Mouse (Mus musculus) lung, postnatal 4 days (tissue): ENCODE data around the gene Stim1.
A peak's percentile ranks its signal among the peaks of the same experiment; 100 is the strongest.

Experiments used
- DNase-seq, 2 experiments: peaks; one replicate each; pipeline ENCODE4 v3.0.0; 2021

Stim1 gene

DNA sequence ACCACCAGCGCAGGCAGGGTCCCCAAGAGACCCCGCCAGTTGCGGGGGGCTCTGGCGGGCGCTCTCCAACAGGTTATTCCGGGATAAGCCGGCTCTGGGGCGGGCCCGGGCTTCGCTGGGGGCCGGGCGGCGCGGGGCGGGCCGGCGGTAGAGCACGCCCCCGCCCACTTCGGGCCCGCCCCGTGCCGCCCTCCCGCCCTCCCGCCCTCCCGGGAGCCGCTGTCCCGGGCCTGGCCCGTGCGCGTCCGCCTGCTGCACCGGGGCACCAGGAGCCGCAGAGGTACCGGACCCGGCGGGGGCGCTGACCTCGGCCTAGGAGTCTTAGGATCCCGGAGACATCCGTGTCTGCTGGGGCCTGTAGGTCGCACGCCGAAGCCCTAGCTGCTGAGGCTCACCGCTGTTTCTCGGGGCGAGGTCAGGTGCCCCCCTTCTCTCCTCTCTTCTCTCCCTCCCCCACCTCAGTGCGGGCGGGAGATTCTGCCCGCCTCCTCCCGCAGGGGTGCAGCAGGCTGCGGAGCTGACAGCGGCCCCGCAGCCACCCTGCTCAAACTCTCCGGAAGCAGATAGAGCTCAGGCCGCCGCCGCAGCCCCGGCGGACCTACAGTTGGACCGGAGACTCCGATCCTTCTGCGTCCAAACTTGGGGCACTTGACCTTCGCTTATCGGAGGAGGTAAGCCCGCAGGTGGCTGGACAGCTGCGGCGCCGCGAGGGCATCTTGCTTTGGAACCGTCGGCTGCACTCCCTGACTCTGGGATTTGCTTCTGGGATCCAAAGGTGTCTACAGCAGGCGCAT lies at the start of gene Stim1:
TSS of gene Stim1 (plus strand) at position 206 of the 794 bp plus-strand sequence.
- DNase-seq: peak in 1 of 2 experiments; percentile 85

DNA sequence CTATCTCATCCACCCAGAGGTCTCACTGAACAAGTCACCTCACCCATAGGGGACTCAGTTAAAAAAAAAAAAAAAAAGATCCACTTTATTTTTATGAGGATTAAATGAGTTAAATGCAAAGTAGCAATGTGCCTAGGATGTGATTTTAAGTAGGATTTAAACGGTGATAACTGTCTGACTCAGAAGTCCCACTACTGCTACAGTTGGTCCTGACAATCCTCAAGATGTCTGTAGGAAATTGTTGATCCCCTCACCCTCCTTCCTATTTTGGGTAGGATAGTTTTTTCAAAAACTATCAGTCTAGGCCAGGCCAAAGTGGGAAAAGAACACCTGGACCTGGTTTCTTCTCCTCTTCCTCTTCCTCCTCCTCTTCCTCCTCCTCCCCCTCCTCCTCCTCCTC lies 45.7 kb upstream of the Stim1 start:
- DNase-seq: no peak

DNA sequence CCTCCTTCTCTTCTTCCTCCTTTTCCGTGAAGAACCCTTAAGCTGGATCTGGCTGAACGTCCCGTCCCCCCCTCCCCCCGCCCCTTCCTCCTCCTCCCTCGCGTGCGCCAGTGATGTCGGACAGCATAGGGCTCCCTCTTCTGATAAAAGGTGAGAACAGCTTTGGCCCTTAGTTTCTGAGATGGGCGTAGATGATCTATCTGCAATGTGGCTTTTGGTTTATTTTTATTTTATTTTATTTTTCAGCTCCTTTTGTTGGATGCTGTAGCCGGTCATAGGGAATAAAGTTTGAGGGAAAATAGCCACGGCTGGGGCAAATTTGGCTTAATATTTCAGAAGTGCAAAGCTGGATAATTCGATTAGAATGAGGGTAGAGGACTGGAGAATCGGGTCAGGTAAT lies 45.3 kb upstream of the Stim1 start:
- DNase-seq: peak; percentile 47 to 60

GRCm38 (mm10) chr7:102222830-102223556 lies 44.6 kb upstream of the Stim1 start:
- peak; percentile 82 to 83 for DNase-seq

- peak in 1 of 2 experiments; percentile 47 for DNase-seq
These were observed 43.5 kb upstream of the Stim1 start for GRCm38 (mm10) chr7:102223883-102224738.

GRCm38 (mm10) chr7:102226051-102226450 lies 41.6 kb upstream of the Stim1 start:
- no peak for DNase-seq

GRCm38 (mm10) chr7:102228049-102228670 lies 39.4 kb upstream of the Stim1 start:
- DNase-seq: no peak

- DNase-seq: peak in 1 of 2 experiments; percentile 56
These were observed 37.8 kb upstream of the Stim1 start for GRCm38 (mm10) chr7:102229814-102230213.

GRCm38 (mm10) chr7:102233059-102233458 lies 34.5 kb upstream of the Stim1 start:
- no peak for DNase-seq

DNA sequence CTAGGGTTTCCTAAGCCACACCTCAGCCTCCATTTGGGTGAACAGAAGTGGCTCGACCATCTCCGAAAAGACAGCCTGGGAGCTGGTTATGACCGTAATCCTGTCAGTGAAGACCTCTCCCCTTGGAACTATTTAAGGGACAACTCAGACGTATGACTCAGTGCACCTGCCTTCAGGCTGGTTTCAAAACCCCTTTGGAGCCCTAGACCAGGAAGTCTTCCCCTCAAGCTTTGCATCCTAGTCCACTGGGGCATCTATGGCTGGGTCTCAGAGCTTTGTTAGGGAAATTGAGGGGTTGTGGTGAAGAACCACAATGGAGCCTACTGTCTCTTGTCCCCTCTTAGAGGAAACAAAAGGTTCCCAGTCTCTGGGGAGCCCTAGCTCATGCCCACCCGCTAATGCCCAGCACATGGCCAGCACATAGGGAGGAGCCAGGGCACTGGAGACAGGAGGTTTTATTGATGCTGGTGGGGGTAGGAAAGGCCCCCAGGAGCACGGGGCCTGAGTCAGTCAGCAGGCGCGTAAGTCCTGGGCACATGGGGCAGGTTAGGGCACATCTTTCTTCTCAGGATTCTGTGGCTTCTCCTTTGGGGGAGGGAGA lies 28.8 kb upstream of the Stim1 start:
- DNase-seq: no peak

DNA sequence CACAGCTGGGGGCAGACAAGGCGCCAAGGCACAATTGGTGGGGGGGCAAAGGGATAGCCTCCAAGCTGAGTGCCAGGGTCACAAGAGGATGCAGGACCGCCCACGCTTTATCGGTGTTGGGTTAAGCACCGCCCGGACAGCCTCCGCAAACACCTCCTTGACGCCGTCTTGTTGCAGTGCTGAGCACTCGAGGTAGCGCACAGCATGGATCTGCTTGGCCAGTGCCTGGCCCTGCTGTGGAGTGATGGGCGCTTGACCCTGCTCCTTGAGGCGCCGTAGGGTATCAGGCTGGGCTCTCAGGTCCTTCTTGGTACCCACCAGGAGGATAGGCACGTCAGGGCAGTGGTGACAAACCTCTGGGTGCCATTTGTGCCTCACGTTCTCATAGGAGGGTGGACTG lies 28.0 kb upstream of the Stim1 start:
- DNase-seq: peak in 1 of 2 experiments; percentile 36

GRCm38 (mm10) chr7:102242371-102242770 lies 25.2 kb upstream of the Stim1 start:
- DNase-seq: no peak

- no peak for DNase-seq
These were observed 24.7 kb upstream of the Stim1 start for GRCm38 (mm10) chr7:102242917-102243316.

GRCm38 (mm10) chr7:102243870-102244269 lies 23.7 kb upstream of the Stim1 start:
- DNase-seq: peak; percentile 75

DNA sequence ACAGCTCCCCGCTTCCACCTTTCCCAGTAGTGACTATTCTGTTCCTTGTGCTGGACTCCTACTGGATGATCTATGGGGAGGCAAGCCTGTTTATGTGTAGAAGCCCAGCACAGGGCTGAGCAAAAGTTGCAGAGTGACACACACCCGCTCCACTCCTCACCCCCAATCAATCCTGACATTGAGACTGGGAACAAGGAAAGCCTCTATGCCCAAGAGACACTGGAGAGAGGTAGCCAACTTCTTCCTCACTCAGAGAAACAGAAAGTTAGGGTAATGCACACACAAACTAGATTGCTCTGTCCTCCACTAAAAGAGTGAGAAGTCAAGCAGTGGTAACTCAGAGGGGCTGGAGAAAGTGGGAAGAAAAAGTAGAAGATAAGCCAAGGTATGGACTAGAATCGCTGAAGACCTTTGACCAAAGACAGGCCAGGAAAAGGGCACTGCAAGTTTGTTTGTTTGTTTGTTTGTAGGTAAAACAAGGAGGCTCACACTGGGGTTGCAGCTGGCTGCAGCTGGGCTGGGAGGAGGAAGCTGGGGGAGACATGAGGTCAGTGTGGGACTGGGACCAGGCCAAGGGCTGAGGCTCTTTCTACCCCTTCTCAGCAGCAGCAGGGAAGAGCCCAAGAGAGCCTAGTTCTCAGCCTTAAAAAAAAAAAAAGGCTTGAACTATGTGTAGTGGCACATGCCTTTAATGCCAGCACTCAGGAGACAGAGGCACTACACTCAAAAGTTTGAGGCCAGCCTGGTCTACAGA lies 22.6 kb upstream of the Stim1 start:
- peak; percentile 54 to 77 for DNase-seq

DNA sequence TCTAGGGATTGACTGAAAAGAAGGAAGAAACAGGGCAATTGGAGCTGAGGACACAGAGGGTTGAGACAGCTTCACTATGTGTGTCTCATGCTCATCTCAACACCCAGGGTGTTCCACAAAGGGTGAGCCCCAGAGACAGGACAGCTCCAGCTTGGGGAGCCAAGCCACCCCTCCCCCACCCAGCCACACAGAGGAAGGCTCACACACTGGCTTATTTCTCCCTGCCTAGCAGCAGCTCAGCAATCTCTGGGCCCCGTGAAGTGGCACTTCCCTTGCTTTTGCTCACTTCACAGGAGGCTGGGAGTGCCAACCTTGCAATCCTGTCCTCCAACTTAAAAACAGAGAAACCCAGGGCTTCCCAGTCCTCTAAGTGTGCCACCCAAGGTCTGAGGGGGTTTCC lies 21.8 kb upstream of the Stim1 start:
- DNase-seq: peak; percentile 69 to 80

DNA sequence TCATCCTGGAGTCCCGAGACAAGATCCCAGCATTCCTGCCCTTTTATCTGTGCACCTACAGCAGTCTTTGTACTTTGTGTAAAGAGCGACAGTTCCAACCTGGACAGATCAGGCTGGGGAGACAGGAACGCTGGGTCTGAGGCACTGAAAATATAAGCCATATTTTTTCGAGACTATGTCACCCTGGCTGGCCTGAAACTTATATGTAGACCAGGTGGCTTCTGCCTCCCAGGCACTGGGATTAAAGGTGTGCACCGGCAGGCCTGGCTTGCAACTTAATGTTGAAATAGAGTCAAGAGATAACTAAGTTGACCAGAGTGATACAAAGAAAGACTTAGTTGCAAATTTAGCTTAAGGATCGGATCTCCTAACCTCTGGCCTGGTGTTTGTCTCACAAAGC lies 21.3 kb upstream of the Stim1 start:
- DNase-seq: no peak

- peak; percentile 48 to 54 for DNase-seq
These were observed 20.4 kb upstream of the Stim1 start for GRCm38 (mm10) chr7:102246956-102247797.

DNA sequence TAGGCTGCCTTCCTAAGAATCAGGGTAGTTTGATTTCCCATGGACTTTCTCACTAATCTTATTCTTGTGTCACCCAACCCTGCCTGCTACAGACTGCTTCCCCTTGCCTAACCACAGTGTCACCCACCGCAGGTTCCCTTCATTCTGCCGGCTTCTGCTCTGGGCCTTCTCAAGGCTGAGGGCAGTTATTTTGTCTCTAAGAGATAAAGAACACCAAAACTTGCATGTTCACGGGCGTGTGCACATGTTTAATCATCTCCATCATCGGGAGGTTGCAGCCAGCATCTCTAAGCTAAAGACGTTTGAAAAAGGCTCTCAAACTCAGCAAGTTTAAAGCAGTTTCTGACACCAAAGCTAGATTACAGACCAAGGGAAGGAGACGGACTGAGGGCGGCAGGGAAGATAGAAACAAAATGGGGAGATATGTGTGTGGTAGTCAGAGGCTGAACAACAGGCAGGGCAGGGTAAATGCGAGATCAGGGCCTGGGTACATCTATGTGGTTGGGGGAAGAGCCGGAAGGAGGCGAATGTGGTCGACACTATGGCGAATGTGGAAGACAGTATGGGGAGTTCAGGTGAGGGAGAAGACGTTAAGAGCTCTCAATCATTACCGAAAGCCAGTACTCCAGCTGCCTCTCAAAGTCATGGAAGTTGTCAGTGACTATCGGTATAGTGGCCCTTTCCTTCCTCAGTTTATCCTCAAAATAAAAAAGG lies 18.8 kb upstream of the Stim1 start:
- DNase-seq: peak in 1 of 2 experiments; percentile 56

DNA sequence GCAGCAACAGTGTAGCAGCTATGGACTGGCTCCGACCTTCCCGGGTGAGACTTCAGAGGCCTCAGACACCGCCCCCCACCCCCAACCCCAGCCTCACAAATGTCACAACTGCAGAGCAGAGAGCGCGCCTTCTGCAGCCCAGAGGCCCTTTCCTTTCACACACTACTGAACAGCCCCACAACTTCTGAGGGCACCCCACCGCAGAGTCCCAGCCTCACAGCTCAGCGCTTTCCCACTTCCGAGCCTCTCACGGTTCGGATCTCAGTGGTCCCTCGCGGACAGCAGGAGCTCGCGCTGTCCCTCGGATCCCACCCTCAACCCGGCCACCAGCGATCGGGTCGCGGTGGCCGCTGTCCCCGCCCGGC lies 18.1 kb upstream of the Stim1 start:
- no peak for DNase-seq
